Mouse (Mus musculus) heart, postnatal 36 days (tissue): ENCODE data around the gene Parg. TPM values are rescaled to one million over a fixed set of nuclear protein-coding genes. Genes with fewer than 3 reads are reported as not detected.

ENCODE experiments used
- DNase-seq, 2 experiments: peaks; one replicate each; pipeline ENCODE4 v3.0.0; 2021 to 2022
- intact Hi-C: fragments of 180-260 bp; cut with DNase I; formaldehyde crosslinking; loops from one replicate; pipeline ENCODE4 v1.15.1; 2025
- total RNA-seq, 2 experiments: library from RNA; stranded (reverse); gene quantifications; 2 replicates each; pipeline ENCODE4 v1.2.3; 2021

The Parg gene
- 10 to 100 TPM; 17.4 to 19.9 TPM for total RNA-seq

DNA sequence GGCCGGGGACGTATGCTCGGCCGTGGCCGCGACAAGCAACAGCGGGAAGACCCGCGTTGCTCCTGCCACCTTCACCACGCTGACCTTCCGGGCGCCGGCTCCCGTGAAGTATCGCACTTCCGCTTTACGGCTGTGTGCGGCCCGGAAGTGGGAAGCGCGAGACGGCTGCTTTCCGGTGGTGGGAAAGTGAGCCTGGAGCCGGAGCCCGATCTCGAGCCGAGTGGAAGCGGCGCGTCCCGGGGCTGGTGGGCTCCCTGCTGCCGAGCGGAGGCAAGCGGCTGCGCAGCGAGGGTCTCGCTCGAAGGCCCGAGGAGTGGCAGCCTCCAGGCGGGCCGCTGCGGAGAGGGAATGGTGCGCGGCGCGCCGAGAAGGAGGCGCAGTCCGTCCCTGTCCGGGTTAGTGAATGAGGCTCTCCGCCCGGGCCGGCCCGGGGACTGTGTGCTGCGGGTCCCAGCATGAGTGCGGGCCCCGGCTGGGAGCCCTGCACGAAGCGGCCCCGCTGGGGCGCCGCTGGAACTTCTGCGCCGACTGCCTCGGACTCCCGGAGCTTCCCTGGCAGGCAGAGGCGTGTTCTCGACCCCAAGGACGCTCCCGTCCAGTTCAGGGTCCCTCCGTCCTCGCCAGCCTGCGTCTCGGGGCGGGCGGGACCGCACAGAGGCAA lies at the start of gene Parg, which contains the start of gene Timm23:
TSS of gene Parg (plus strand) at position 159 of the 661 bp plus-strand sequence.
TSS of gene Timm23 (minus strand) at position 108 of the 661 bp plus-strand sequence.
- peak; percentile 88 to 90 for DNase-seq
- intact Hi-C loops = loop anchor here (5.0 kb wide), 1 partner anchor 40 kb away; no protein-coding TSS in a partner anchor

DNA sequence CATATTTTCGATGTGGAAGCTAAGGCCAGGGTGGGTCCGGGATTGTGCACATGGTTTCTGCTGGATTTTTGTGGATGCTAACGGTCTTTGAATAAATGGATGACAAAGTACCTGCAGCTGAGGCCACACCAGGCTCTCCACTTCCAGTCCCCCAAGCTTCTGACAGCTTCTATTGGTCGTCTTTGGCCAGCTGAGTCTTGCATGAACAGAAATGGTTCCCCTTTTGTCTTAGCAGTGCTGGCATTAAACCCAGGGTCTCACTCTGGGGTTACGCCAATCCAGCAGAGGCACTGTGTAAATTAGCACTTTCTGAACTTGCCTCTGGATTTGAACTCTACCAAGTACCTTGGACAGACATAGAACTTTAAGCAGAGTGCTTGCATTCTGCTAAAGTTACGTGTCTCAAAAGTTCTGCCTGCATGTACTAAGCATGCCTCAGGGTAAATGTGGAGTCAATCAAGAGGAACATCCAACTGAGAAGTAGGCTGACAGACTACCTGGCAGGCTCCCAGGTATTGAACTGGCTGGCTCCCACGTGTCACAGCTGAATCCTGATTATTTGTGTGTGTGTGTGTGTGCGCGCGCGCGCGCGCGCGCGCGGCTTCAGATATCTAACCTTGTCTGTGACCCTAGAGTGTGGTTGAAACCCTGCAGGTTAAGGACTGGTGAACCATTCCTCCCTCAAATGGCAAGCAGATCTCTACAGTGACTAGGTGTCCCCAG lies 49.3 kb upstream of the Parg start:
- DNase-seq = no peak
- intact Hi-C loops = no loop called here

DNA sequence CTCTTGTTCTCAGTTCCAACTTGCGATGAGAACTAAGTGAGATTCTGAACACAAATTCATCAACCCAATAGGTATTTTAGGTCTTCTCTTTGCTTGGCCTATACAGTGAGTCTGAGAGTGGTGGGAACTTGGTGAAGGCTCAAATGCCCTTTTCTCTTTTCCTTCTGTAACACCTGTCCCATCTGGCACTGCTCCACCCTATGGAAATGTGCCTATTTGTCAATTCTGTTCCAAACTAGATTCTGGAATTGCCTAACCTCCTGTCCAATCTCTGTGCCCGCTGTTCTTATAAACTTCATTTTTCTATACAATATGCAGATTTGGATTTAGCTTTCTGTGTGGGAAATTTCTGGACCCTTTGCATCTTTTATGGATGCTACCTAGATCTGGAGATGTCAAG lies 48.6 kb upstream of the Parg start:
- no peak for DNase-seq
- intact Hi-C loops = no loop called here

- DNase-seq = no peak
- intact Hi-C loops = no loop called here
Measured at GRCm38 (mm10) chr14:32154758-32155157, 47.0 kb upstream of the Parg start.

- no peak for DNase-seq
- intact Hi-C loops = loop anchor here (2.0 kb wide), 1 partner anchor 74 kb away; the partner anchor contains the start of genes Dph3 and Oxnad1
Measured at GRCm38 (mm10) chr14:32159150-32159670, 42.5 kb upstream of the Parg start.

GRCm38 (mm10) chr14:32159690-32160246 lies 42.0 kb upstream of the Parg start, which contains the start of gene Ncoa4:
Gene Ncoa4 (plus strand): TSS chr14:32159865.
- peak; percentile 99 for DNase-seq
- intact Hi-C loops = loop anchor here (2.0 to 5.0 kb wide), 2 partner anchors 43 to 75 kb away; partner anchors contain the start of genes Dph3, Oxnad1, Parg and Timm23

GRCm38 (mm10) chr14:32160563-32160962 lies 41.2 kb upstream of the Parg start:
- no peak for DNase-seq

GRCm38 (mm10) chr14:32161090-32161885 lies 40.5 kb upstream of the Parg start:
- intact Hi-C loops = loop anchor here (5.0 kb wide), 1 partner anchor 41 kb away; the partner anchor contains the start of genes Parg and Timm23

More at GRCm38 (mm10) chr14:32160563-32160962, 41.2 kb upstream of the Parg start:
- intact Hi-C loops = loop anchor here (5.0 kb wide), 1 partner anchor 42 kb away; the partner anchor contains the start of genes Parg and Timm23

DNA sequence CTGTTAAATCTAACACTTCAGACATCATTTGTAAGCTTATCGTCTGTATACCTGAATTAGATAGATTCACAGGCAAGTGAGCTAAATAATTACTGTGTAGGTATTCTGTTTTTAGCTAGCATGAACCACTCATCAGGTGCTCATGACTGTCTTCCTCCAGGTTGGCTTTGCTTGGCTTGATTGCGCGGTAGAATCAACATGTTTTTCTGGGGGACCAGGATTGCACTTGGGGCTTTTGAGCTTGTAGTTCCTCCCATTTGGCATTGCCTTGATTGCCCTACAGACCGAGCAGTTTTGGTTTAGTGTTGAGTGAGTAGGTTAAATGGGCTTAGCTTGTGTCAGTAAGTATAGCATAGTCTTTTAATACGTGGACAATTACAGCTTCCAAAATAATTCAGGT lies 39.5 kb upstream of the Parg start:
- intact Hi-C loops = loop anchor here (5.0 kb wide), 1 partner anchor 40 kb away; the partner anchor contains the start of genes Parg and Timm23
- no peak for DNase-seq

More at GRCm38 (mm10) chr14:32161090-32161885, 40.5 kb upstream of the Parg start:
- no peak for DNase-seq

DNA sequence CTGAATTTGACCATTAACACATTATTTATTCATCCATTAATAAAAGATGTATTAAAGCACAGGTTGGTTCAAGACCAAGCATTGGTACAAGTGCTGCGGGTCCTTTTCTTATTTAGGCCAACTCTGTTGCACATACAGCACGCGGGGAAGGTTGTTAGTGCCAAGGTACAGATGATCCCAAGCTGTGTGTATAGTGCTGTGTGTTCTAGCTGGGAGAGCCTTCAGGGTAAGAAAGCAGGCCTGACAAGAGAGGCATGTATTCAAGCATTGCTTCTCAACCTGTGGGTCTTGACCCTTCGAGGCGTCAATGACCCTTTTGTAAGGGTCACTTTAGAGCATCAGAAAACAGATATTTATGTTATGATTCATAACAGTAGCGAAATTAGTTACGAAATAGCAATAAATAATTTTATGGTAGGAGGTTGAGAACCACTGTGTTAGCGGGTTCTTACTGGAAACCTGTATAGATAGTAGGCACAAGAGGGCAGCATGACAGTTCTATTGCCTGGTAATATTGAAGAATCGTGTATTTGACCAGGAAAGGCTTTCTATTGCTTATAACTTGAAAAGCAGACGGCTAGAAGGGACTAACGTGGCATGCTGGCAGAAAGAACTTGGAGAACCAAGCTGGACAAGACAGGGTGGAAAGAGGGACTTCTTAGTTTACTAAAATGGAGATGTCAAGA lies 38.4 kb upstream of the Parg start:
- no peak for DNase-seq
- intact Hi-C loops = loop anchor here (5.0 kb wide), 1 partner anchor 39 kb away; the partner anchor contains the start of genes Parg and Timm23

DNA sequence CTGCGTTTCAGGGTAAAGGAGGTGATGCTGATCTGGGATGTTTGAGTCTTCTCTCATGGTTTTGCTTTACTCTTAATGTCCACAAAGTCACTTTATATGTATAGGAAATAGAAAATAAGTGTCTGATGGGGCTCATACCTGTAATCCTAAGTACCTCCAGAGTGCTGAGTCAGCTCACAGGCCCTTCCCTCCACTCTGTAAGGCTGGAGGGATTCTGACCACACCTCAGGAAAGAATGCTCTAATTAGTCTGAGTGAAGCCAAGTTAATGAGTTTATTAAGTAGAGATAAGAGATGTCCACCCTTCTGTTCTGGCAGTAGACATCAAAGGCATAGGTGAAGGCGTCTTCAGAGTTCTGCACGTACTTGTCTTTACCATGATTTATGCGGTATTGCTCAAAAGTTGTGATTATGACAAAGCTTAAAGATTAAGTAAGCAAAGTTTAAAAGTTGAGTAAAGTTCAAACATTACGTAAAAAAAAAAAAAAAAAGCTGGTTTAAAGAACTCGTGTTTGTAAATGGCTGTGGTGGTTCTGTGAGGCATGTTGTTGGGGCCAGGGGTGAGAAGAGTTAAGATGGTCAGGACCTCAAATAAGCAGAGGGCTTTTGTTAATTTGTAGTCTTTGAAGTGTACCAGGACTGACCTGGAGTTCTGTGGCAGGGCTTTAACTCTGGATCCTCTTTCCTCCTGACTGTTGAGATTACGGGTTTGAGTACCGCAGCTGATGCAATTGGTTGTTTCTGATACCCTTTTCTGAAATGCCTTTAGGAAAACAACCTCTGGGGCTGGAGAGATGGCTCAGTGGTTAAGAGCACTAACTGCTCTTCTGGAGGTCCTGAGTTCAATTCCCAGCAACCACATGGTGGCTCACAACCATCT lies 37.3 kb upstream of the Parg start:
- DNase-seq = no peak
- intact Hi-C loops = loop anchor here (5.0 kb wide), 1 partner anchor 38 kb away; the partner anchor contains the start of genes Parg and Timm23

DNA sequence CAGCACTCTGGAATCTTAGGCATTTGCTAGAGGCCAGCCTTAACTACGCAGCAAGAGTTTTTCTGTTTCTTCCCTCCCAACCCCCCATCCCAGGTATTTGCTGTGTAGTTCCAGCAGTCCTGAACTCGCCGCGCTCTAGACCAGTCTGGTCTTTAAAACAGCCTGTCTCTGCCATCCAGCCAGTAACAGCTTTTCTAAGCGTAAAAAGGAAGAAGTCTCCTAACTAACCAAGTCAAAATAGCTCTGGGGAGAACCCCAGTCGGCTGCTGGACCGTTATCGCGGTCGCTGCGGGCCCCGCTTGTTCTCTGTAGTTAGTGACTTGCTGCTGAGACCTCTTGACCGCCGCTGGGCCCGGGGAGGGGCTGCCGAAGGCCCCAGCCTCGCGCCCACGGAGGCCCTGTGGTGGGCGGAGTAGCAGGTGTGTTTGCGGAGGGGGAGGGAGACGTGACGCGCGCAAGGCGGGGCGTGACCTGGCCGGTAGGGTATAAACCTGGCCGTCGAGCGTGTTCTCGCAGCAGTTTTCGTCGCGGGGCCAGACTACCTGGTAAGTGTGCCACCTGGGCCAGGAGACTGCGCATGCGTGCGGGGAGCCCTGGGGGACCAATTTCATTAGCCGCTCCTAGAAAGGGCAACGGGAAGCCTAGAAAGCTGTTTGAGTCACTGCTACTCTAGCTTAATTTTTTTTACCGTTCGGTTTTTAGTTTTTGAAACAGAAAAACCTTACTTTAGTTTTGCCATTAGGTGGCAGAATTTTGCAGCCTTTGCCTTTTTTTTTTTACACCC lies 36.3 kb upstream of the Parg start:
- peak; percentile 68 to 69 for DNase-seq
- intact Hi-C loops = no loop called here

- intact Hi-C loops = no loop called here
- no peak for DNase-seq
Measured at GRCm38 (mm10) chr14:32166062-32166441, 35.7 kb upstream of the Parg start.

DNA sequence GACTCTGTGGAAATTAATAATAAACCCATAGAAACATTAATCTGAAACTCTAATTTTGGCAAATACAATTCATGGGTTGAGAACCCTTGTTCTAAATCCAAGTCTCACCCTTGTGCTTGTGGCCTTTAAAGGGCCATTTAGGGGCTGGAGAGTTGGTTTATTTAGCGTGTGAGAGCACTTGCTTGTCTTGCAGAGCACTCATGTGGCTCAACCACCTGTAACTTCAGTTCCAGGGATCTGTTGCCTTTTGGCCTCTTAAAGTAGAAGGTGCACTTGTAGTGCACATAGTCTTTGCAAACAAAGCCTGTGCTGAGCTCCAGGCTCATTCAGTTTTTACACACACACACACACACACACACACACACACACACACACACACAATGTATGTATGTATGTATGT lies 34.9 kb upstream of the Parg start:
- intact Hi-C loops = no loop called here
- no peak for DNase-seq

GRCm38 (mm10) chr14:32167326-32167725 lies 34.4 kb upstream of the Parg start:
- intact Hi-C loops = no loop called here
- DNase-seq = no peak

GRCm38 (mm10) chr14:32168653-32169231 lies 33.0 kb upstream of the Parg start:
- intact Hi-C loops = no loop called here
- DNase-seq = no peak

- intact Hi-C loops = no loop called here
- no peak for DNase-seq
Measured at GRCm38 (mm10) chr14:32170137-32170536, 31.6 kb upstream of the Parg start.
